Mouse (Mus musculus): Measurements from ENCODE around the gene Spdl1. TPM values are rescaled to one million over a fixed set of nuclear protein-coding genes. Genes with fewer than 3 reads are reported as not detected.
"Not testable (repeated sequence)": the region's sequence is repeated elsewhere in the genome, so short reads cannot be mapped to it uniquely, and the experiment has no call there.

Spdl1 gene
- under 1 TPM; 0.18 to 0.54 TPM for total RNA-seq (2021)
- long read RNA-seq, experiment 1 = 0 reads
- long read RNA-seq, experiment 2 = 0 reads

DNA sequence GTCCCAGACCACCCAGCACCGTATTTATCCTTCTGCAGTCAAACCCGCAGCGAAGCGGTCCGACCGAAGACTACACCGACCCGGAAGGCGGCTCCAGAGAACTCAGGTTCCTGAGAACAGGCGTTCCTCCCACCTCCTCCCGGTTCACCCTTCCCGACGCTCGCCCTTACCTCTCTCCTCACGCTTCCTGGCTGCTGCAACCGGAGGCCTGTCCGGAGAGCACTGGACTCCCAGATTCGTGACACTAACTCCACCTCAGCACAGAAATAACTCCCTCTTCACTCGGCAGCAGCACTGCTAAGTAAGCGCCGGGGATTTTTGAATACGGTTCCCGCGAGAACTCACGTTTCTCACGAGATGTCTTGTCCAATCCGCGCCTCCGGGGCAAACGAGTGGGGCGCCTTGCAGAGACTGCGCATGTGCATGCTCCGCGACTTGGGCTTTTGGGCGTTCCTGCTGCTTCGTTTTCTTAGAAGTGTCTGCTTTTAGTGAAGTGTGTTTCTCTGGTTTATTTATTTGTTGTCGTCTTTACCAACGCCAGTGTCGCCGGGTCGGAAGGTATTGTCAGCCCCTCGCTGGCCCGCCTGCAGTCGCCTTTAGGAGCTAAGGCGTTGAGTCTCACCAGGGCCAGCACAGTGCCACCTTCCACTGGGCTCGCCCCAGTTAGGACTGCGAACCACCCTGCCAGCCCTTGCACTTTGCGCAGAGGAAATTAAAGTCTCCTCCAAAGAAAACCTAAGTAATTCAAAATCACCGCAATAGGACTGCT, at the start of gene Spdl1:
Gene Spdl1, minus strand, starts transcription at position 324 of the 769 bp plus-strand sequence.
- DNase-seq = peak; percentile 89

DNA sequence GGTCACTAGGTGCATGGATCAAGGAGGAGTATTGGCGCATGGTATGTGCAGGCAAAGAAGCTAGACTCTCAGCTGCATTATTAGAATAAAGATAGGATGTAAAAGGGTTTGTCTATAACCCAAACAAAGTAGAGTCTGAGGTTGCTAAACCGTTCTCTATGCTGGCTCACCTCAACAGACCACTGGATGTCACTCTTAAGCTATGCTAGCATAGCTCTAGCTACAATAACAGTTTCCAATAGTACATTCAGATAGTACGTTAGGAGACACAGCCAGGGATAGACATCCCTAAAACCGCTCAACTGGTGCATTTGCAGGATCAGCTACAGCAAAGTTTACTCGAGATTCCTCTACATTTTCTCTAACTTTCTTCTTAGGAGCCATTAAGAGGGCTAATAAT, 48.1 kb upstream of the Spdl1 start:
- DNase-seq = no peak

DNA sequence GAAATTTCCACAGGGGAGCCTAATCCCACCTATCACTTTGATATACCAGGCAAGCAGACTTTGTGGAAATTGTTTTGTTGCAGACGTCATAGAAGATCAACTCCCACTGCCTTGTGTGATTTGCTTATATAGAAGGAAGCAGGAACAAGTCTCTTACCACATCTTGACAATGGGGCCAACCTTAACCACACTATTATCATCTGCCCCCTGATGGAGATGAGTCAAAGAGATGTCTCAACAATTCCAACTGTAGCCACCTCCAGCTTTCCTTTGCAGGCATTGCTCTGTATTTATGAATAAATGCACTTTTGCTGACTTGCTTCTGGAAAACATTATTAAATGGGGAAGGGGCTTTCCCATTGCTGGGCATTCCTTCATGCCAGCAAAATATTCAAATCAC, 46.2 kb upstream of the Spdl1 start:
- no peak for DNase-seq

DNA sequence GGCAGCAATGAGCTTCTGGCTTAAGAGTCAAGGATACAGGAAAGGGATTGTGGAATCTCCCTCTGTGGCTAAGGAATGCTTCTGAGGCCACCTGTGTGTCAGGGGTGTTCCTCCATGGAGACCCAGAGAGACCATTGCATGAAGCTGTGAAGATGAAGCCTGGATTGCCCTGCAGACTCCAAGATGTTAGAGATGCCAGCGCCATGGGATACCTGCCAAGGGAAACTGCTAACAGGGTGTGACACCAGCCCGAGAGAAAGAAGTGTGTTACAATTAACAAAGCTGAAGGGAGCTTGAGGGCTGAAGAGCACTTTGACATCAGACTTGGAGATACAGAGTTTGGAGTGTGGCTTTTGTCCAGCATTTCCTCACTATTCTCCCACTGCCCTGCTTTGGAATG, 40.4 kb upstream of the Spdl1 start:
- no peak for DNase-seq

DNA sequence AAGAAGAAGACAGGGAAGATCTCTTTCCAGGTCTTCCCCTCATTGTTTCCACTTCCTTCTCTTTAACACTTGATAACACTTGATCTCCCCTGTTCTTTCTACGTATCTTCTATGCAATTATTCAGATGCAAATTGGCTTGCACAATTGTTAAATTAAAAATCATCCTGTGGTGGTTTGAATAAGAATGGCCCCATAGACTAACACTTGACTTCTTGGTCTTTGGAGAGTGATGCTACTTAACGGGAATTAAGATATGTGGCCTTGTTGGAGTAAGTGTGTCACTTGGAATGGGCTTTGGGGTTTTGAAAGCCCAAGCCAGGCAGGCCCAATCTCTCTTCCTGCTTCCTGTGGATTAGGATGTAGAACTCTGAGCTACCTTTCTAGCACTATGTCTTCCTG, 39.0 kb upstream of the Spdl1 start:
- no peak for DNase-seq

DNA sequence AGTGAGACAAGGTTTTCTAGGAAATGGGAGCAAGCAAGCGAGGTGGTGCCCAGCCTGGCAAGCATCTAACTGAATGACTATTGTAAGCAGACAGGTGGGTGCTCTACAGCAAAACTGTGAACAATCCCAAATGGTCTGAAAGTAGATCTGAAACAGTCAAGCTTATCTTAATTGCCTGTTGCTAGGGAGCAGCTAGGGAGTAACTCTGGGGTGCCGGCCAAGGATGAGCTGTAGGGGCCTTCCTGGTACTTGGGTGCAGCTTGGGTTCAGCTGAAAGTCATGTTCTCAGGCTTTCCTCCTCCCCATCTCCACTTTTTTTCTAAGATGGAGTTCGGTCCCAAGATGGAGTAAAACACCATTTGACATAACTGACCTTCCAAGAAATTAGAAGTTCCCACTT, 38.5 kb upstream of the Spdl1 start:
- peak; percentile 11 for DNase-seq

DNA sequence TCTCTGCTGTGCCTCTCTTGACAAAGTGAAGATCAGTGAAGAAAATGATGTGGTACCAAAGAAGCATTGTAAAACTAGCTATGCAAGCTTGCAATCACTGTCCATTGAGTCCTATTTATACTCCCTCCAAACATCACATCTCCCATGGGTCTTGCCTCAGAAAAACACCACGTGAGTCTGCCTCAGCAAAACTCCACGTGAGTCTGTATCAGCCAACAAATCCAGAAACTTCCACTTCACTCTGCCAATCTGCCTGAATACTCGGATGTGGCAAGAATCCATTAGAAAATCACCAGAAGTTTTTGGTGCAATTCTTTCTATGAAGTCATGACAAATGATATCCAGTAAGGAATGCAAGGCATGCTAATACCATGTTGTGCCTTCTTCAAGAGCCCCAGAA, 38.0 kb upstream of the Spdl1 start:
- peak; percentile 9 for DNase-seq

DNA sequence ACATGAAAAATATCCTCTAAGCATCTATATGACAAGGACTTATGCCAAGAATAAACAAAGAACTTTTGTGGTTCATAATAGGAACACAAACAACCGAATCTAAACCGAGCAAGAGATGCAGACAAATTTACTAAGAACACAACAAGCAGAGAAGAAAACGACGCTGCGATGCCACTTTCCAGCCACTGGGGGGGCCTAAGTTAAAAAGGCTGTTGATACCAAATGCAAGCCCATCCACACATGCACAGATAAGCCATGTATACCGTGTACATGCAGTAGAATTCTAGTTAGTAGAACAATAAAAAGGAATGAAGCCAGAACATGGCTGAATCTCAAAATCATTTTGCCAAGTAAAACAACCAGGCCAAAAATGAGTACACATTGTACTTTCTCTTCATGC, 35.2 kb upstream of the Spdl1 start:
- DNase-seq = no peak

DNA sequence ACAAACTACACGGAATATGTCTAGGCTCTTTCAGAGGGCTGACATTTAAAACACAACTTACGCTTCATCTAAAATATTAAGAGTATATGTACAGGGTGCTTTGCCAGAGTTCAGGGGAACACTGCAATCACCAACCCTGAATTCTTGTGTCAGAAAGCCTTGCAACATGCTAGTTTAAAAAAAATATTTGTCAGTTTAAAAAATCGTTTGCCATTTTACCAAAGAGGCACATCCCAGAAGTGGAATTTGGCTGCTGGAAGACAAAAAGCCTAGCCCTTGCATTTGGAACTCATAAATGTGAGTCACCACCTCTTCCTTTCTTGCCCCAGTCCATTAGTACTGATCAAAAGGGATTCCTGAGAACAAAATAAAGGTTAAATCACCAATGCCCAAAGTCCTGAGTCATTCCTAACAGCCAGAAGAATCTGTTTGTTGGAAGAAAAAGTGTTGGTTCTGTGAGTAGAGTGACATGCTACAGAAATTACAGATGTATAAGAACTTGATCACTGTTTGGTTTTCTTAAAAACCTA, 32.4 kb upstream of the Spdl1 start:
- DNase-seq = no peak

DNA sequence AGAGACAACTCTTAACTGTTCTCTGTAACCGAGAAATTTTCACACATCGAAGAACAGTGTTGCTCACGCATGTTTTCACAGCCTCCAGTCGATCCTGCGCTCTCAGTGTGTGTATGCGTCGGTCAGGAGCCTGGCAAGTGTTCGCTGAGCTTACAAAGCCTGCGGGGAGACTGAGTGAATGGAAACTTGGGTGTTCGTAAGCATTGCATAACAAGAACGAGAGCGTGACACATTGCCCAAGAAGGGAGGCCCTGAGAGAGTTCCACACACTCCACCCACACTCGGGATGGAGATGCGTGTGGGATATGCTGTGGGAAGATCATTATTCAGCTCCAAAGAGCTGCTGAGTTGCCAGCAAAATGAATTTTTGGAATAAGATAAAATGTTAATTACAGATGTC, 31.7 kb upstream of the Spdl1 start:
- DNase-seq = peak; percentile 65

DNA sequence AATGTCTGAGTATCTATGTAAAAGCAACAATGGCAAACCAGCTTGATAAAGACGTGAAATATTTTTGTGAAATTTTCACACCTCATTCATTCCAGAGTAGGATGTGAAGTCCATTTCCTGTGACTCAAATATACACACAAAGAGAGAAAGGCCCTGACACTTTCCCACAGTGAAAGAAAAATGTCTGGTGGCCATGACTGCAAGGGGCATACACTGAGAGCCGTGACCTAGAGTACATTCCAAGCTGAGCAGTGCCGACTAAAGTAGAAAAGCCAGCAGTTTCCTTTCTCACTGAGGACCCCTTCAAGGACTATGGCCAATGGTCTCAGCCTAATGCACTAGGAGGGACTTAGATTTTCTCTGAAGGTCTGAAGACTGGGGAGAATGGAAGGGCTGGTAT, 23.2 kb upstream of the Spdl1 start:
- no peak for DNase-seq

DNA sequence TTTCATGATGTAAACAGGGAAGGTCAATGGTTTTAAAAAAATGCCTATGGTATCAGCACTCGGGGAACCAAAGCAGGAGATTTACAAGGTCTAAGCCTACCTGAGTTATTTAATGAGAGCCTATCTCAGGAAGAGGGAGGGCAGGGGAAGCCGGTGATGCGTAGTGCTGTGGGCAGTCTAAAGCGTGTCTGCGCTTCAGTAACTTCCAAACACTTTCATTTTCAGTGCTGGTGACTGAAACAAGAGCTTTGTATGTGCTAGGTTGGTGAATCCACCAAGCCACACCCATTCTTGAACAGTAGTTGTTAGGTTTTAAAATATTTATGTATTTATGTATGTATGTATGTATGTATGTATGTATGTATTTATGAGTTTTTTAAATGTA, 12.8 kb upstream of the Spdl1 start:
- DNase-seq = no peak

DNA sequence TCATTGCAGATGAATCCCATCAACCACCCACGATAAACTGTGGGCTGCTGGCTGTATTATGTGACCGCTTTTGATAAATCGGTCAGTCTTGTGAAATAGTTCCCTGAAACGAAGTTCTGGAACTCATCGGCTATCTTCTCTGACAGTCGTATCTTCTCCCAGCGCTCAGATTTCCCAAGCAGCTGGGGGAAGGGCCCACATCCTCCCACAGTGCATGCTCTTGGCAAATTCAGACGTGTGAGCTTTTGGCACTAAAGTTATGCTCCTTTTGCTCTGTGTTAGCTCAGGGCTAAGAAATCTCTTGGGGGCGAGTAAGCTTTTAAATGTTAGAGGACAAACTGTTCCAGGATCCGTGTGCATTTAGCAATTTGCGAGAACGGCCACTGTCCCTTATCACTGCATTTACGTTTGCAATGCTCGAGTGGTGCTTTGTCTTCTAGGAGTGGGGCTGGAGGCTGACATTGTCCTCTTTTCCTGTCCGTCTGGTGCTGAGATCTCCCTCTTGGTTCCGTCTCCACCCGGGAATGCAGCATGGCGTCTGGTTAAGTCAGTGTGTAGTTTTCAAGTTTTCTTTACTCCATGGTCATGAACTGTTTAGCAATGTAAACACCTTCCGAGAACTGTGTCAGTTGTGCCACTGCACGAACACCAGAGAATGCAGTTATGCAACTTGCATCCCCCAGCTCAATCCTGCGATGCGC, 12.3 kb upstream of the Spdl1 start:
- DNase-seq = peak; percentile 77

DNA sequence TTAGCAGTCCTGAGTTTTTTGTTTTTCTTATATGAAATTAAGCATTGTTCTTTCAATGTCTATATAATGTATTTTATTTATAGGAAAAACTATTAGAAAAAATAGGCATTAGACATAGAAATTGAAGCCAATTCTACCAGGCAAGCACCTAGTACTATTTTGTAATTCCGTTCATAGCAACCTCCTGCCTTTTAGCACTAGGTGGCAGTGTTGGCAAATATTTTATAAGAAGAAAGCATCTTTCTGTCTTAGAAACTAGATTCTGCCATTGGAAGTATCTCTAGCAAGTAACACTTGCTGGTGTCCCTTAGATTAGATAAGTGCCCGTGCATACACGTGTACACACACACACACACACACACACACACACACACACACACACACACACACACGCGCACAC, 10.1 kb upstream of the Spdl1 start:
- DNase-seq = no peak

DNA sequence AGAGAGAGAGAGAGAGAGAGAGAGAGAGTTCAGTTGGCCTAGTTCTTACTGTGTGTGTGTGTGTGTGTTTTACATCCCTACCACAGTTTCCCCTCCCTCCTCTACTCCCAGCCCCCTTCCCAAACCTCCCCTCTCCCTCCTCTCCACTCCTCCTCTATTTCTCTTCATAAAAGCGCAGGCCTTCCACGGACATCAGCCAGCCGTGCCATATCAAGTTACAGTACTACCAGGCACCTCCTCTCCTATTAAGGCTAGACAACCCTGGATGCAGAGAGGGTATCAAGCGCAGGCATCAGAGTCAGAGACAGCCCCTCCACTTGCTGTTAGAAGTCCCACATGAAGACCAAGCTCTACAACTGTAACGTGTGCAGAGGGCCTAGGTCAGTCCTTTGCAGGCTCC, 6.8 kb upstream of the Spdl1 start:
- DNase-seq = no peak

DNA sequence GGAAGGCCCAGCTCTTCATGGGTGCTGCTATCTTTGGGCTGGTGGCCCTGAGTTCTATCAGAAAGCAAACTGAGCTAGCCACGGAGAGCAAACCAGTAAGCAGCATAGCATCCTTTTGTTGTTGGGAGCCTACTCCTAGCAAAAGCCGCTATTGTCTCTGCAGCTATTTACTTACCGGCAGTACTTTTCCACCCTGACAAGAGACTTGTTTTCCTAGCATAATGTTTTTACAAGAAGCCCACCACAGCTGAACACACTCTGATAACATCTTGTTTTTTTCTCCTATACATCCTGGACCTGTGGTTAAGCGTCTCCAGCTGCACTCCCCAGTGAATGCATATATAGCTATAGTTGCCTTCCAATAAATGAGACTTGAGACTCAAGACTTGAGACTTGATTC, 5.6 kb upstream of the Spdl1 start:
- no peak for DNase-seq

DNA sequence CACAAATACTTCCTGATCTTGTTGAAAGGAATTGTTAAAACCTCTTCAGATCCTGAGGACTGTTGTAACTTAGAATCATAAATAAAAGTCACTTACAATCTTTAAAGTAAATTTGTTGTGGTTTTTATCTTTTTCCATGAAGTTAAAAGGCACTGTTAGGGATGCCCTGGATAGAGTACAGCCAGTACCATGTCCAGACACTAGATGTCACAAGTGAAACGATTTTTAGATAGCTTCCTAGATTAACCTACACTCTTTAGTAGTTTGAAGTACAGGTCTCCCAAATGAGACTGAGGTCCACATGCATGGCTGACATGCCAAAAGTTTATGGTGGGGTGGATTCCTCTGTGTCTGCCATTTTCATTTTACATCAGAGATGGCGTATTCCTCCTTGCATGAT, 2.8 kb upstream of the Spdl1 start:
- no peak for DNase-seq

DNA sequence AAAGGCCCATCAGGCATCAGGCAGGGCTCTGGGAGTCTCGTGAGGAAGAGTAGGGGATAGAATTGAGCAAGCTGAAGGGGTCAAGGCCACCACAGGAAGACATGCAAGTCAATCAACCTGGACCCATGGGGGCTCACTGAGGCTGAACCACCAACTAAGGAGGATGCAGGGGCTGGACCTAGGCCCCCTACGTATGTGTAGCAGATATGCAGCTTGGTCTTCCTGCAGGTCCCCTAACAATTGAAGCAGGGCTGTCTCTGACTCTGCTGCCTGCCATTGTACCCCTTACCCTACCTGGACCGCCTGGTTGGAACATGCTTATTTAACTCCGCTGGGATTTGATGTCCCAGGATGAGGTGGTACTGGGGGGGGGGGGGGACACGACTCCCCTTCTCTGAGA, 763 bp downstream of the Spdl1 start:
- DNase-seq = no peak

DNA sequence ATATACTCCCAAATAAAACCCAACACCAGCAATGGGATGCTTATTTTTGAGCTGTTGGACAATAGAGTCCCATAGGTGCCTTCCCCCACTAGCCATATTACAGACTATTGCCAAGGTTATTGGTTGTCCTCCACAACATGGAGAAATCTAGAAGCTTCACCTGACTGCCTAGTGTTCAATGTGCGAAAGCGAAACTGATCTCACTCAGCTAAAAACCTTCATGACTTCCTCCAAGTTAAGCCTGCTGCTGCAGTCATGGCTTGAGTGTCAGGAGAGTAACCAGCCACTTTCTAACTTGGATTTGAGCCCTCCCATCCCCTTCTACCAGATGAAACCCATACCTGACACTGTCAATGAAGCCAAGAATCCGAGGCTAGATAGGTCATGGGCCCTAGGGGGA, 5.6 kb downstream of the Spdl1 start:
- DNase-seq = no peak

DNA sequence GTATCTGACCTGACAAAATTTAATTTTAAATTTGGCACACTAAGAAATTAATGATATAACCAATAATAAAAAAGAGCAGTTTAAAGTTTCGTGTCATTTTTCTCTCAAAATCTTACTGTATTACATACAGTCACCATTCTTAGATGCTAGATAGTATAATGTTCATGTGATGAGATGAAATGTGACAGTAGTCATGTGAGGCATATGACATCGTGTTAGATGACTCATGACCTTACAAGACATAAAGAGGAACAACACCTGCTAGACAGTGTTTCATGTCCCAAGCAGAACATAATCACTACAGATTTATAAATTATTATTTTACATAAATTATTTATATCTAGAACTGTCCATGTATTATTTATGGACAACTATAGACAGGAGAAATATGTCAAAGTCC, 6.5 kb downstream of the Spdl1 start:
- DNase-seq = no peak

DNA sequence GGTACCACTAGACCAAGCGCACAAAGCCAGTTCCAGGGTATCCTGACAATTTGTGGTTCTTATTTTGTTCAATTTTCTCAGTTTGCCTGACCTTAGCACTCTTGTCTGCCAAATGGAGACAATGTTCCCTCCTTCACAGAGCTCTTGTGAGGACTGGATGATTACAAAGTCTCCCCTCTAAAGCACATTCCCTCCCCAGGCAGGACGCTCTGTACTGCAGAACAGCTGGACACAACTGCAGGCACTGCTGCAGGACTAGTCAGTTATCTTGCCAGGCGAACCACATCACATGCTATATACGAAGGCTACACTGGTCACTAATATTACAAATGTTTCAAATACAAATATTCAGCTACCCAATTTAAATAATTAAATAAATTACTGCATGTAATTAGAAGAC, 8.7 kb downstream of the Spdl1 start:
- DNase-seq = no peak

DNA sequence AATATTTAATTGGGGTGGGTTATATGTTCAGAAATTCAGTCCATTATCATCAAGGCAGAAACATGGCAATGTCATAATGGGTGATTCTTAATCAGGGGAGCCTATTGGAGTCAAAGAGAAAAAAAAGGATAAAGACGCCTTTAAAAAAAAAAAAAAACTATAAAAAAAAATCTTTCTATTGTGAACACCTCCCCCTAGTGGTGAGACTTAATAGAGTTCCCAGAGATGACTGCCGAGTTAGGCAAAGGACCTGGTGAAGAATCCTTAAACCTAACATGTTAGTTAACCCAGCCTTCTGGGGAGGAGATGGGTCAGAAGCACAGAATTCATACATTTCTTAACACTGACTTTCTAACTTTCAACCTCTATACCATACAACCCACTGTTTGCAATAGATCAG, 18.7 kb downstream of the Spdl1 start:
- DNase-seq = no peak

DNA sequence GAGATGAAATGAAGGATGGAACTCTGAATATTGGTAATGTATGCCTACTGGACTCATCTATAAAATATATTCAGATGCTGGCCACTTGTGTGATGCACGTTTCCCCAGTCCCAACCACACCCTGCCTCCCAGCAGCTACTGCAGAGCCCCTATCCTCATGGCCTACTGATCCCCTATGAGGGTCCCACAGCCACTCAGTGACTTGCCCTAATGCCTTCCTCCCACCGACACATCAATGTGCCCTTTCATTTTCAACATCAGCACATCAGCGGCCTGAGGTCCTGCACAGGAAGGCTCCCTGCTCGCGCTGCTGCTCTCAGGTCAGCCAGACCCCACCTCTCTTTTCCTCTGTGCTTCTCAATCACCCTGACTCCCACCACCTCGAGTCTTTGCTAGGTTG, 19.1 kb downstream of the Spdl1 start:
- no peak for DNase-seq

DNA sequence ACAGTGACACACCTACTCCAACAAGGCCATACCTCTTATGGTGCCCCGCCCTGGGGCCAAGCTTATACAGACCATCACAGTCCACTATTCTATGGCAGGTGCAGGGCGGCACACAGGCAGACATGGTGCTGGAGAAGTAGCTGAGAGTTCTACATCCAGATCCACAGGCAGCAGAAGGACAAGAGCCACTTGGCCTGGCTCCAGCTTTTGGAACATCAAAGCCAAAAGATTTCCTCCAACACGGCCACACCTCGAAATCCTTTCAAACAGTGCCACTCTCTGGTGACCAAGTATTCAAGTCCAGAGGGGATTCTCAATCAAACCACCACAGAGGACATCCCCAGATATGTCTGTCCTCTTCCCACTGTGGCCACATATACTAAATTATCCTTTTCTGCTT, 28.4 kb downstream of the Spdl1 start:
- DNase-seq = not testable (repeated sequence)
